ENCODE assay signal across 28 mouse cellular contexts in the genomic region with DNA sequence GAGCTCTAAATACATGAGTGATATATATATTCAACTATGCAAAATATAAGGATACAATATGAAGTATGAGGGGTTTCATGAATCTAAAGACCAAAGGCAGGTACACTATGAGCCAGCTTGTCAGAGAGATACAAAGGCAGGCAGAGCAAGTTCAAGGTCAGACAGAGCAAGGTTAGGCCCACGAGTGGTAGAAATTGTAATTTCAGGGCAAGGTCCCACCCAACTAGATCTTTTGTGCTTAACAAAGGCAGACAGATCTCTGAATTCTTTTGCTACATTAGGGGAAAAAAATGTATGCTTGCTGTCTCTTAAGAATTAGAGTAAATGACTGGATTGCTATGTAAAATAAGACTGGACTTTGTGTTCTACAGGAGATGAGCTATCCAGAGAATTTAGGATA. TPM values are rescaled to one million over a fixed set of nuclear protein-coding genes. Genes with fewer than 3 reads are reported as not detected.
DNase-seq lines count a peak whose midpoint lies in the region; ATAC-seq lines count a peak whose summit lies in the region.
"Had no signal": no experiment of that assay in that cellular context is flagged by ENCODE, and none has a peak within 500 bp of the region (broad histone marks: within the 10 kb centered on the region; RNA-seq: fewer than 3 reads in every experiment).

No protein-coding gene starts in this region.

- H3K4me2 ChIP-seq in heart, embryonic 16.5 days (ENCODE audit: low read depth, low read length), result no peak overlapping the region
- H3K4me2 ChIP-seq: embryonic facial prominence, embryonic 13.5 days; forebrain, embryonic 12.5 days; forebrain, embryonic 15.5 days; hindbrain, embryonic 13.5 days; intestine, embryonic 15.5 days had no signal

- no peak for ATAC-seq in heart, embryonic 16.5 days (replicated peaks; ENCODE audit: extremely low read depth, insufficient read depth, low FRiP score)
- ATAC-seq in megakaryocyte-erythroid progenitor cell, adult 5-6 weeks (replicated peaks; ENCODE audit: low FRiP score, low TSS enrichment, poor library complexity, severe bottlenecking), result no peak
- ATAC-seq: forebrain, embryonic 15.5 days; hindbrain, embryonic 16.5 days; intestine, embryonic 15.5 days had no signal

- H3K4me1 ChIP-seq in heart, embryonic 16.5 days (ENCODE audit: control insufficient read depth, insufficient read depth, low read length), result peaks cover 6% of the 10 kb centered on the region
- H3K4me1 ChIP-seq: intestine, embryonic 15.5 days had no signal

- H3K4me3 ChIP-seq in heart, embryonic 16.5 days (ENCODE audit: low read length), result no peak overlapping the region
- H3K4me3 ChIP-seq: embryonic facial prominence, embryonic 10.5 days; embryonic facial prominence, embryonic 13.5 days; erythroblast, embryonic 14.5 days; forebrain, embryonic 12.5 days; forebrain, embryonic 15.5 days; hindbrain, embryonic 10.5 days; hindbrain, embryonic 13.5 days; intestine, embryonic 15.5 days had no signal

- peak; percentile 3 for DNase-seq in cerebellum, adult 9-10 months
- no peak for DNase-seq in cerebellum, postnatal 25 days
- DNase-seq in heart, postnatal 4 days, result no peak
- DNase-seq in R1 (ENCODE audit: low read depth, low spot score), result peak; percentile 64
- DNase-seq: adrenal gland, postnatal 10 days; adrenal gland, postnatal 36 days; cerebellum, adult 18-20 months; cerebellum, adult 9-11 months; cerebellum, postnatal 36 days; embryo, embryonic 11 days; gastrocnemius, postnatal 10 days; gastrocnemius, postnatal 36 days; kidney, adult 11 months; kidney, adult 8-10 months had no signal

- no peaks in the 10 kb centered on the region for H3K36me3 ChIP-seq in heart, embryonic 16.5 days (ENCODE audit: control insufficient read depth, insufficient read depth)
- H3K36me3 ChIP-seq: embryonic facial prominence, embryonic 10.5 days; embryonic facial prominence, embryonic 13.5 days; forebrain, embryonic 12.5 days; forebrain, embryonic 15.5 days; hindbrain, embryonic 10.5 days; hindbrain, embryonic 13.5 days; intestine, embryonic 15.5 days had no signal

- no peak overlapping the region for H3K27ac ChIP-seq in heart, embryonic 16.5 days (ENCODE audit: low read length)
- H3K27ac ChIP-seq: embryonic facial prominence, embryonic 10.5 days; embryonic facial prominence, embryonic 13.5 days; forebrain, embryonic 12.5 days; forebrain, embryonic 15.5 days; hindbrain, embryonic 10.5 days; hindbrain, embryonic 13.5 days; intestine, embryonic 15.5 days had no signal

- H3K9ac ChIP-seq in heart, embryonic 16.5 days (ENCODE audit: low read length), result peak overlapping the region; percentile 24; the same call in 1 of the 2 replicates
- H3K9ac ChIP-seq: embryonic facial prominence, embryonic 13.5 days; forebrain, embryonic 12.5 days; forebrain, embryonic 15.5 days; hindbrain, embryonic 13.5 days; intestine, embryonic 15.5 days had no signal

- WGBS in heart, embryonic 16.5 days, result 45% methylated on average over 1 of the region's 1 CpGs

- no peaks in the 10 kb centered on the region for H3K9me3 ChIP-seq in heart, embryonic 16.5 days (replicated peaks; ENCODE audit: control insufficient read depth, low read length)
- H3K9me3 ChIP-seq: embryonic facial prominence, embryonic 10.5 days; embryonic facial prominence, embryonic 13.5 days; forebrain, embryonic 12.5 days; forebrain, embryonic 15.5 days; hindbrain, embryonic 10.5 days; hindbrain, embryonic 13.5 days; intestine, embryonic 15.5 days had no signal

- no peaks in the 10 kb centered on the region for H3K27me3 ChIP-seq in heart, embryonic 16.5 days (ENCODE audit: control insufficient read depth, insufficient read depth, low read length)
- H3K27me3 ChIP-seq: embryonic facial prominence, embryonic 13.5 days; forebrain, embryonic 12.5 days; forebrain, embryonic 15.5 days; hindbrain, embryonic 13.5 days; intestine, embryonic 15.5 days had no signal

RNA-seq across cellular contexts. Expression of a gene that starts 2.9 kb away (rescaled TPM):
- 63.5 and 65.9 TPM in 2 replicates for polyA plus RNA-seq in heart, embryonic 16.5 days (2015; fragmentation: Nextera tagmentation; extraction: Ambion mirVana)
- total RNA-seq in heart, postnatal 4 days (2021), result 10 to 100 TPM; 43.6 to 45.9 TPM
- total RNA-seq in megakaryocyte-erythroid progenitor cell, adult 5-6 weeks (2014; fragmentation: Nextera tagmentation), result 11.8 and 12.8 TPM in 2 replicates
- 20.5 and 22.5 TPM in 2 replicates for total RNA-seq in megakaryocyte-erythroid progenitor cell, adult 5-6 weeks (2017)

RNA-seq across cellular contexts. Expression of a gene that starts 3.6 kb away (rescaled TPM):
- 0.25 and 0.26 TPM in 2 replicates for polyA plus RNA-seq in heart, embryonic 16.5 days (2015; fragmentation: Nextera tagmentation; extraction: Ambion mirVana)
- total RNA-seq in heart, postnatal 4 days (2021), result under 1 TPM in 1 of 2 experiments, not detected in 1; 0.07 TPM
- total RNA-seq in megakaryocyte-erythroid progenitor cell, adult 5-6 weeks (2014; fragmentation: Nextera tagmentation), result not detected in 2 replicates
- total RNA-seq in megakaryocyte-erythroid progenitor cell, adult 5-6 weeks (2017), result not detected in 2 replicates
- total RNA-seq: adrenal gland, postnatal 10 days; adrenal gland, postnatal 36 days; gastrocnemius, postnatal 10 days; gastrocnemius, postnatal 36 days; granulocyte monocyte progenitor cell, adult 5-6 weeks; heart, postnatal 25 days; MEL had no signal
- polyA plus RNA-seq: erythroblast, embryonic 14.5 days; intestine, embryonic 15.5 days had no signal

Comparison
In these comparisons a context has a peak if more than half of its experiments do, and no peak if none do; other contexts are left out.
1. DNase-seq: peak in cerebellum, adult 9-10 months (single experiment) and R1 (single experiment); none in cerebellum, postnatal 25 days (0 of 2) and heart, postnatal 4 days (single experiment).